Comparison of ENCODE assay signal across 9 mouse cellular contexts in genomic region chrX:158924490-158925398, GRCm38 (mm10).
DNase-seq lines count a peak whose midpoint lies in the region; ATAC-seq lines count a peak whose summit lies in the region.
"Had no signal": no experiment of that assay in that cellular context is flagged by ENCODE, and none has a peak within 500 bp of the region (broad histone marks: within the 10 kb centered on the region; RNA-seq: fewer than 3 reads in every experiment).

No protein-coding gene starts in this region.

- H3K4me3 ChIP-seq in kidney, embryonic 15.5 days (replicated peaks), result no peak overlapping the region
- H3K4me3 ChIP-seq in embryonic facial prominence, embryonic 13.5 days, result no peak overlapping the region
- H3K4me3 ChIP-seq in midbrain, embryonic 13.5 days (replicated peaks), result peak overlapping the region; percentile 26
- H3K4me3 ChIP-seq: lung, embryonic 15.5 days had no signal

- H3K9me3 ChIP-seq in kidney, embryonic 15.5 days (replicated peaks), result no peaks in the 10 kb centered on the region
- no peaks in the 10 kb centered on the region for H3K9me3 ChIP-seq in embryonic facial prominence, embryonic 13.5 days
- no peaks in the 10 kb centered on the region for H3K9me3 ChIP-seq in midbrain, embryonic 13.5 days
- H3K9me3 ChIP-seq: lung, embryonic 15.5 days had no signal

- no peaks in the 10 kb centered on the region for H3K36me3 ChIP-seq in kidney, embryonic 15.5 days
- no peaks in the 10 kb centered on the region for H3K36me3 ChIP-seq in embryonic facial prominence, embryonic 13.5 days
- H3K36me3 ChIP-seq in midbrain, embryonic 13.5 days, result no peaks in the 10 kb centered on the region
- H3K36me3 ChIP-seq: lung, embryonic 15.5 days had no signal

- 39% methylated on average over 6 of the region's 6 CpGs for WGBS in kidney, embryonic 15.5 days
- 39% methylated on average over 6 of the region's 6 CpGs for WGBS in embryonic facial prominence, embryonic 13.5 days
- 26% methylated on average over 6 of the region's 6 CpGs for WGBS in midbrain, embryonic 13.5 days

- peaks cover 43% of the 10 kb centered on the region for H3K27me3 ChIP-seq in kidney, embryonic 15.5 days
- peaks cover 20% of the 10 kb centered on the region for H3K27me3 ChIP-seq in embryonic facial prominence, embryonic 13.5 days
- H3K27me3 ChIP-seq in midbrain, embryonic 13.5 days, result peaks cover 3% of the 10 kb centered on the region; the same call in 1 of the 2 replicates

- H3K4me2 ChIP-seq in kidney, embryonic 15.5 days, result peak overlapping the region; percentile 50; the same call in 1 of the 2 replicates
- peak overlapping the region; percentile 51 for H3K4me2 ChIP-seq in embryonic facial prominence, embryonic 13.5 days
- peak overlapping the region; percentile 52 for H3K4me2 ChIP-seq in midbrain, embryonic 13.5 days (replicated peaks)

- ATAC-seq in kidney, embryonic 15.5 days (replicated peaks; ENCODE audit: low FRiP score), result no peak
- no peak for ATAC-seq in embryonic facial prominence, embryonic 13.5 days (ENCODE audit: insufficient number of reproducible peaks, insufficient read depth, low FRiP score, low TSS enrichment, low read depth)
- ATAC-seq in midbrain, embryonic 13.5 days, result peak; percentile 75

- H3K9ac ChIP-seq in kidney, embryonic 15.5 days, result no peak overlapping the region
- no peak overlapping the region for H3K9ac ChIP-seq in embryonic facial prominence, embryonic 13.5 days
- H3K9ac ChIP-seq in midbrain, embryonic 13.5 days (replicated peaks), result peak overlapping the region; percentile 50
- H3K9ac ChIP-seq: lung, embryonic 15.5 days had no signal

- DNase-seq in kidney, postnatal 36 days, result no peak
- peak; percentile 46 for DNase-seq in MN1 (ENCODE audit: low spot score)
- no peak for DNase-seq in right cerebral cortex, postnatal 25 days
- DNase-seq in adrenal gland, postnatal 25 days, result no peak
- no peak for DNase-seq in lung, postnatal 25 days (ENCODE audit: low spot score)

- H3K4me1 ChIP-seq in kidney, embryonic 15.5 days, result 0 out of 2 replicates have a peak, but pooled peaks cover 6% of the 10 kb centered on the region
- no peaks in the 10 kb centered on the region; the same call in 1 of the 2 replicates for H3K4me1 ChIP-seq in embryonic facial prominence, embryonic 13.5 days
- H3K4me1 ChIP-seq in midbrain, embryonic 13.5 days (replicated peaks), result 0 out of 2 replicates have a peak, but pooled peaks cover 14% of the 10 kb centered on the region
- H3K4me1 ChIP-seq: lung, embryonic 15.5 days had no signal

- no peak overlapping the region for H3K27ac ChIP-seq in kidney, embryonic 15.5 days
- no peak overlapping the region for H3K27ac ChIP-seq in embryonic facial prominence, embryonic 13.5 days
- H3K27ac ChIP-seq in midbrain, embryonic 13.5 days, result peak overlapping the region; percentile 71
- H3K27ac ChIP-seq: lung, embryonic 15.5 days had no signal
